Mouse (Mus musculus) embryonic facial prominence, embryonic 14.5 days (tissue): ENCODE measurements around the gene Crybg3. TPM values are rescaled to one million over a fixed set of nuclear protein-coding genes. Genes with fewer than 3 reads are reported as not detected.

Experiments used
- ATAC-seq: fragments of 200-750 bp; cut with Nextera tagmentation; 2 replicates; pipeline ENCODE4 v1.8.0; 2017; ENCODE audit warnings: low read depth, moderate number of reproducible peaks, moderate TSS enrichment
- DNase-seq: peaks from one replicate; pipeline ENCODE4 v3.0.0-alpha.2; 2015; ENCODE audit warnings: low spot score
- H3K27ac ChIP-seq: fragments of 300-500 bp; sonication (generic); replicated peaks from 2 replicates; pipeline ENCODE4 v1.5.1; 2014; ENCODE audit warnings: low read depth, mild to moderate bottlenecking, low read length, moderate library complexity
- H3K27me3 ChIP-seq: fragments of 300-500 bp; sonication (generic); replicated peaks from 2 replicates; pipeline ENCODE4 v1.6.1; 2014; ENCODE audit warnings: low read length; ENCODE audit not compliant: control insufficient read depth, insufficient read depth
- H3K36me3 ChIP-seq: fragments of 300-500 bp; sonication (generic); 2 replicates; pipeline ENCODE4 v1.6.1; 2014; ENCODE audit warnings: low read length, mixed read lengths; ENCODE audit not compliant: control insufficient read depth, insufficient read depth
- H3K4me1 ChIP-seq: fragments of 300-500 bp; sonication (generic); 2 replicates; pipeline ENCODE4 v1.6.1; 2014; ENCODE audit warnings: antibody characterized with exemption, low read length; ENCODE audit not compliant: control insufficient read depth, insufficient read depth
- H3K4me2 ChIP-seq: fragments of 300-500 bp; sonication (generic); 2 replicates; pipeline ENCODE4 v1.6.1; 2014; ENCODE audit warnings: low read depth, mild to moderate bottlenecking, low read length, moderate library complexity, mixed read lengths
- H3K4me3 ChIP-seq: fragments of 300-500 bp; sonication (generic); 2 replicates; pipeline ENCODE4 v1.5.1; 2014; ENCODE audit warnings: low read depth, mild to moderate bottlenecking, low read length
- H3K9ac ChIP-seq: fragments of 300-500 bp; sonication (generic); 2 replicates; pipeline ENCODE4 v1.6.1; 2014; ENCODE audit warnings: low read depth, mild to moderate bottlenecking, low read length, moderate library complexity, mixed read lengths
- H3K9me3 ChIP-seq: fragments of 300-500 bp; sonication (generic); 2 replicates; pipeline ENCODE4 v1.6.1; 2016; ENCODE audit warnings: low read length; ENCODE audit not compliant: control insufficient read depth
- WGBS: fragments of 180-500 bp; shearing (Covaris S2); extraction: QIAGEN DNeasy Blood & Tissue Kit; methylation state at CpG from one replicate; pipeline ENCODE4 v1.1.7; 2014; 5-methylcytosine and 5-hydroxymethylcytosine counted together
- polyA plus RNA-seq: library from polyadenylated mRNA; unstranded; fragments of >200 nt; fragmentation: Nextera tagmentation; extraction: Ambion mirVana; gene quantifications from 2 replicates; pipeline ENCODE4 v1.2.1, GENCODE M21; 2014

The Crybg3 gene
- polyA plus RNA-seq, 1 experiment from 2014 or later: 12.1 TPM

DNA sequence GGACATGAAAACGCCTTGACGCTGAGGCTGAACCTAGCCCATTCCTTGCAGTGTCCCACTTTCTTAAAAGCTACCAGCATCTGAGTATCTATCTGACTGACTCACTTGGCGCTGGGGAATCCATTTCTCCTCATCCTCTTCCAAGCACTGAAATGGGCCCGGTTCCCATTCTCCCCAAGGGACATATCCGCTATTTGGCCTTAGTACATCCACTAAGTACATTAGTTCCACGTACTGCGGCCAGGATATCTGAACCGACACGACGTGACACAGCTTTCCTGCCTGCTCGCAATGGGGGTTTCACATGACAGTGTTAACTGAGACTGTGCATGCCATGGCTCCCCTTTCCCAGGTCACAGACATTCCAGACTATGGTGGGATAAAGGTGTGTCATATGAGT, 66.4 kb downstream of the Crybg3 start:
- peaks cover 7% of the 10 kb centered on the region; the same call in 1 of the 2 replicates for H3K9me3 ChIP-seq
- H3K4me2 ChIP-seq: no peak overlapping the region
- WGBS: 72% methylated on average over 11 of the region's 11 CpGs
- ATAC-seq (peak; percentile 65), DNase-seq (peak; percentile 63)
- no peak overlapping the region for H3K4me3 ChIP-seq
- peaks cover 24% of the 10 kb centered on the region for H3K36me3 ChIP-seq
- no peaks in the 10 kb centered on the region for H3K4me1 ChIP-seq
- H3K27me3 ChIP-seq: no peaks in the 10 kb centered on the region
- H3K27ac ChIP-seq: no peak overlapping the region
- no peak overlapping the region for H3K9ac ChIP-seq

GRCm38 (mm10) chr16:59532561-59532960, 68.2 kb downstream of the Crybg3 start:
- Histone ChIP-seq H3K4me2 (no peak overlapping the region), H3K9me3 (peaks cover 7% of the 10 kb centered on the region; the same call in 1 of the 2 replicates), H3K27me3 (no peaks in the 10 kb centered on the region), H3K4me1 (no peaks in the 10 kb centered on the region), H3K27ac (no peak overlapping the region), H3K9ac (no peak overlapping the region), H3K4me3 (no peak overlapping the region), H3K36me3 (peaks cover 29% of the 10 kb centered on the region)
- 32% methylated on average over 3 of the region's 3 CpGs for WGBS
- no peak for DNase-seq
- ATAC-seq: no peak

DNA sequence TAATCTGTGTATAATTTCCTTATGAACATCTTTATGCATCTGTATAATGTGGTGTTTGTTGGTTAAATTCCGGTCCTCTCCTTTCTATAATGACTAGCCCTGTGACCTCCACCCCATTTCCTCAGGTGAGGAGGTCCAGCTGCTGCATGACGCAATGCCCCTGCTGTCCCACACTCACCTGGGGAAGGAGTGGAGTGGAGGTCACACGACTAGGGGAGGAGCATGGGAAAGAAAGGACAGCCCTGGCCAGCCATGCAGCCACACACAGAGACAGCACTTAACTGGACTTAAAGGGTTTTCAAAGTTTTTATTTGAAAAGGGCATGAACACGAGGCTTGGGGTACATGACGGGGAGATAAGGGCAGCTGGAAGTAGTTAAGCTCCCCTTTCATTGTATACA, 69.5 kb downstream of the Crybg3 start:
- no peak overlapping the region for H3K27ac ChIP-seq
- no peaks in the 10 kb centered on the region for H3K4me1 ChIP-seq
- no peaks in the 10 kb centered on the region for H3K27me3 ChIP-seq
- no peak for ATAC-seq
- no peak overlapping the region for H3K4me3 ChIP-seq
- H3K9me3 ChIP-seq: peaks cover 7% of the 10 kb centered on the region; the same call in 1 of the 2 replicates
- 71% methylated on average over 5 of the region's 5 CpGs for WGBS
- H3K4me2 ChIP-seq: no peak overlapping the region
- peaks cover 21% of the 10 kb centered on the region for H3K36me3 ChIP-seq
- no peak overlapping the region for H3K9ac ChIP-seq
- no peak for DNase-seq

DNA sequence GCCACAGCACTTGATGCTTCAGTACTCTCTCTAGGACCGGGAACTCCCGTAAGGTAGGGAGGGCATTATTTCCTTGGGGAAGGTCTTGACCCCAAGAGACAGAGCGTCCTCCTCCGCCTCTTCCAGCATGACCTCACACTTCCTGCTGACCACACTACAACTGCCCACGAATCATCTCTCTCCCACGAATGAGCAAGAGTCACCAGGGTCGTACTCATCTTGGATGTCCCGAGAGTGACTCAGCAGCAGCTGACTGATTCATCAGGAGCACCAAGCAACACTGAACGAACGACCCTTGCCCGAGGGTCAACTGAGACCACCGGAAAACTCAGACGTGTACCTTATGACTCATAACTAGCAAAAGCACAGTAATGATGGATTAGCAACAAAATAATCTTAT, 71.2 kb downstream of the Crybg3 start:
- Histone ChIP-seq H3K4me3 (no peak overlapping the region), H3K27me3 (no peaks in the 10 kb centered on the region), H3K4me1 (no peaks in the 10 kb centered on the region), H3K4me2 (no peak overlapping the region), H3K9ac (no peak overlapping the region), H3K9me3 (peaks cover 7% of the 10 kb centered on the region; the same call in 1 of the 2 replicates), H3K27ac (no peak overlapping the region), H3K36me3 (peaks cover 16% of the 10 kb centered on the region)
- DNase-seq: no peak
- no peak for ATAC-seq
- WGBS: 85% methylated on average over 13 of the region's 13 CpGs

DNA sequence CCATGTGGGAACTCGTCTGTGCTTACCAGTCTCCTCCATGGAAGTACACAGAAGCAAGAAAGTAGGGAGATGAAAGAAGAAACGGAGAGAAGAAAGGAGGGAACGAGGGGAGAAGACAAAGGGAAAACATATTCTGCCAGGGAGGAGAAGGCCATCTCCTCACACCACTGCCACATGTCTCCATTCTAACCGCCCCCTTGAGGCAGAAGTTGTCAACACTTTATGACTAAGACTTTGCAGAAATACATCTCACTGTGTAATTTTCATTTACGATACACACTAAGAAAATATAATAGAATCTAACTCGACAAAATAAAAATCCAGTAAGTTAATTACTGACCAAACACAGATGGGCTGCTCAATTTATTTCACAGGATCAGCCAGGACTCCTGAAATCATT, 73.8 kb downstream of the Crybg3 start:
- WGBS: 73% methylated on average over 6 of the region's 6 CpGs
- DNase-seq: no peak
- Histone ChIP-seq H3K4me2 (no peak overlapping the region), H3K4me1 (no peaks in the 10 kb centered on the region), H3K36me3 (peaks cover 16% of the 10 kb centered on the region), H3K4me3 (no peak overlapping the region), H3K27ac (no peak overlapping the region), H3K9me3 (peaks cover 7% of the 10 kb centered on the region; the same call in 1 of the 2 replicates), H3K9ac (no peak overlapping the region), H3K27me3 (no peaks in the 10 kb centered on the region)
- ATAC-seq: no peak

DNA sequence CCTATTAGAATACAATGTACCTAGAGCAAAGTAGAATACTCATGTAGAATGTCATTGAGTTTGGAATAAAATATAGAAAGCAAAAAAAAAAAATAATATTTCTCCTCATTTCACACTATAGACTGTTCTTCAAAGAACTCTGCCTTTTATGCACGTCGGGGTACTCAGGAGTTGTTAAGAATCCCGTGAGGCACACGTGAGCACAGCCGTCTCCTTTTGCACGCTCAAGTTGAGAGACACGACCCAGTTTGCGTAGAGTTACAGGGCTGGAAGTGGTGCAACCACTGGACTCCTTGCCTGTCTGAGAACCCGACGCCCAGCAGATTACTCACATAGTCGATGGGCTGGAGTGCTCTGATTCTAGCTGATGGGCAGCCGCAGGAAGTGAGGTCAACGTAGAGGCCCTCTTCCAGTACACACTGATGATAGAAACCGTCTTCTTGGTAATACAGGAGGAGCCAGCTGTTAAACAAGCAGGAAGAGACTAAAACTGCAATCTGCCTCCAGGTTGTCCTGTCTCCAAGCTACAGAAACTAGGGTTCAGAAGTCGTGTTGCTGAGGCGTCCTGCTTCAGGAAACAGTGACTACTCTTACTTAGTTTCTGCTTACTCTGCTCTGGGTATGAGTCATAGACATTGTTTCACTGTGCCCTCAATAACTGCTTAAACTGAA, 78.9 kb downstream of the Crybg3 start:
- DNase-seq: no peak
- Histone ChIP-seq H3K4me3 (no peak overlapping the region), H3K27ac (no peak overlapping the region), H3K9ac (no peak overlapping the region), H3K36me3 (0 out of 2 replicates have a peak, but pooled peaks cover 3% of the 10 kb centered on the region), H3K9me3 (no peaks in the 10 kb centered on the region), H3K4me2 (no peak overlapping the region), H3K4me1 (no peaks in the 10 kb centered on the region), H3K27me3 (no peaks in the 10 kb centered on the region)
- 79% methylated on average over 16 of the region's 16 CpGs for WGBS
- ATAC-seq: no peak

GRCm38 (mm10) chr16:59517447-59518219, 83.1 kb downstream of the Crybg3 start:
- Histone ChIP-seq H3K4me3 (no peak overlapping the region), H3K9me3 (peaks cover 6% of the 10 kb centered on the region; the same call in 1 of the 2 replicates), H3K4me2 (peak overlapping the region; percentile 5; the same call in 1 of the 2 replicates), H3K4me1 (no peaks in the 10 kb centered on the region), H3K36me3 (peaks cover 15% of the 10 kb centered on the region; the same call in 1 of the 2 replicates), H3K9ac (no peak overlapping the region), H3K27me3 (no peaks in the 10 kb centered on the region), H3K27ac (no peak overlapping the region; the same call in 1 of the 2 replicates)
- WGBS: 35% methylated on average over 15 of the region's 15 CpGs
- peak; percentile 63 for ATAC-seq
- peak; percentile 74 for DNase-seq

- DNase-seq: no peak
Measured at GRCm38 (mm10) chr16:59516965-59517364, 83.8 kb downstream of the Crybg3 start.

More at GRCm38 (mm10) chr16:59516965-59517364, 83.8 kb downstream of the Crybg3 start:
- Histone ChIP-seq H3K27ac (no peak overlapping the region; the same call in 1 of the 2 replicates), H3K9me3 (peaks cover 6% of the 10 kb centered on the region; the same call in 1 of the 2 replicates), H3K36me3 (peaks cover 18% of the 10 kb centered on the region; the same call in 1 of the 2 replicates), H3K27me3 (no peaks in the 10 kb centered on the region), H3K4me3 (no peak overlapping the region), H3K4me2 (no peak overlapping the region), H3K4me1 (no peaks in the 10 kb centered on the region), H3K9ac (no peak overlapping the region)
- no peak; the same call in 1 of the 2 replicates for ATAC-seq
- 68% methylated on average over 10 of the region's 10 CpGs for WGBS
